Mouse (Mus musculus): ENCODE measurements around the gene Ano7. TPM values are rescaled to one million over a fixed set of nuclear protein-coding genes. Genes with fewer than 3 reads are reported as not detected.
A peak's percentile ranks its signal among the peaks of the same experiment; 100 is the strongest.

Gene Ano7
- not detected in 3 replicates for total RNA-seq (2017)

- ATAC-seq (replicated peaks; ENCODE audit: insufficient number of reproducible peaks, low FRiP score, low TSS enrichment, poor library complexity, severe bottlenecking): no peak
Observed at GRCm38 (mm10) chr1:93373665-93374064, at the start of gene Ano7. Gene Ano7 (plus strand): TSS chr1:93373930.

DNA sequence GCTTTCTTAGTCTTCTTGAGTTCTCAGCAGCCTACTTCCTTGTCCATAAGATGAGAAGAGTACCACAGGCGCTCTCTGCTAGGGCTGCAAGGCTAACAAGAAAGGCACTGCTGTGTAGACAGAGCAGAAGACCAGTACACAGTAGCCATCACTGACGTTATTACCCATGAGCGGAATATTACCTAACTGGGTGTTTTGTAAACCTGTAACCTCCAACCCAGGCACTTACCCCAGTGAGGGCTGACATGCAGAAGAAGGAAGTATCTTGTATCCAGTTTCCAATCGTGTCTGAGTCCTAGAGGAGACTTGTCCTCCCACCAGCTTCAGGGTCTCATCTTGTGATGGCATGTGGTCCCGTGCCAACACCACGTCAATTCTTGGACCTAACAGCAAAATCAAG is 49.8 kb upstream of the Ano7 start:
- no peak for ATAC-seq (replicated peaks; ENCODE audit: insufficient number of reproducible peaks, low FRiP score, low TSS enrichment, poor library complexity, severe bottlenecking)

DNA sequence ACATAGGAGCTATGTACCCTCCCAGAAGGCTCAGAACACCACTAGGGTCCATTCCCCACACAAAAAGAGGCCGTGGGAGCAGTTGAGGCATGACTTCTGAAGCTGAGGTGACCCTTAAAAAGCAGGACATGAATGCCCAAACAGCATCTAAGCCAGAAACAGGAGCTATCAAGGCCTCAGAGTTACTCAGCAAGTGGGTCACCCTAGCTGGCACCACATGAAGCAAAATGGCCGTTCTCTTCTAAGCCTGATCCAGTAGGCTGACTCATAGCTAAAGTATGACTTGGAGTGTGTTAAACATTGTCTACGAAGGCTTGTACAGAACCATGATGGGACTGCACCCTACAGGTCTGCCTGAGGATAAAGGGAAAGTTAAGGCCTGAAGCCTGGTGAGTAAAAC is 47.3 kb upstream of the Ano7 start:
- ATAC-seq (replicated peaks; ENCODE audit: insufficient number of reproducible peaks, low FRiP score, low TSS enrichment, poor library complexity, severe bottlenecking): no peak

DNA sequence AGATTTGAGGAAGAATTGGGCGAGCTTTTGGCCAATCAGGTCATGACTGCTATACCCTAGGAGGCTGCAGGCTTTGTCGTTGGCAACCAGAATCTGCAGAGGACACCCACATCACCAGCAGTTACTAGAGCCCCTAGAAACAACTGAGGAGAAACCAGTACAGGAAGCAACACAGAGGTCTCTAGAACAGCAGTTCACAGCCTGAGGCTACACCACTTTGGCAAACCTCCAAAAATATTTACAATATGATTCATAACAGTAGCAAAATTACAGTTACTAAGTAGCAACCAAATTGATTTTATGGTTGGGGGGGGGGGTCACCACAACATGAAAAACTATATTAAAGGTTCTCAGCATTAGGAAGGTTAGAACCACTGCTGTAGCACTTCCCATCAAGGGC is 39.1 kb upstream of the Ano7 start:
- ATAC-seq (replicated peaks; ENCODE audit: insufficient number of reproducible peaks, low FRiP score, low TSS enrichment, poor library complexity, severe bottlenecking): no peak

DNA sequence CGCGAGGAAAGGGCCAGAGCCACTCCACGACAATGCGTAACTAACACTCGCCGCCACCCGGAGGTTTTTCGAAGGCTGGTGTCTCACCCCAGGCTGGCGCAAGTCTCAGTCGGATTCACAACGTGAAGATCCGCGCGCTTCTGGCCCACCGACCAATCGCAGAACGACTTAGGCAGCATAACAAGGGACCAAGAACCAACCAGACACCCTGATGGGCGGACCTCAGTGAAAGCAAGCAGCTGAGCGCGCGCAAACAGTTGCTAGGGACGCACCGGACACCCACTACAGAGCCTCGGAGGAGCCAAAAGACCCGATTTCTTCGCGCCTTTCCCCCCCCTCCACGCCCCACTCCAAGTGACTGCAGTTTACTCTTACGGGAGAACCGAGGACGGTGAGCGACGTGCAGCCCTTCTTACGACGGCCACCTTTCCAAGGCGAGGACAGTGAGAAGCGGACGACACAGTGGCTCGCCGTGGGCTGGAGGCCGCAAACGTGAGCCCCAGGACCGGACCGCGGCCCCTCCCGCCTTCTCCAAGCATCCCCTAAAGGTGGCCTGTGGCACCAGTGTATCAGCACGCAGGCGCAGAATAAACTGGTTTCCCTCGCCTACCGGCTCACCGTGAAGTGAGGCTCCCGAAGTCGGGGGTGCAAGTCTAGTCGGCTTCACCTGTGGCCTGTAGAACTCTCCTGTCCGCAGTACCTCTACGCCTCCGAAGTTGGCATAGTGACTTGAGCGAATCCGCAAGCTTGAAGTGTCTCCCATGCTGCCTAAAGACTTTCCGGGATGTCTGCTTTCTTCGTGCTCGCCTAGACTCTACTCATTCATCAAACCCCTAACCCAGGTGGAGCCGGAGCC is 30.9 kb upstream of the Ano7 start, which contains the start of the genes Ppp1r7 and Pask:
TSS of gene Ppp1r7 (plus strand) at position 207 of the 856 bp plus-strand sequence.
TSS of gene Pask (minus strand) at position 835 of the 856 bp plus-strand sequence.
- peak; percentile 93 for ATAC-seq (replicated peaks; ENCODE audit: insufficient number of reproducible peaks, low FRiP score, low TSS enrichment, poor library complexity, severe bottlenecking)

DNA sequence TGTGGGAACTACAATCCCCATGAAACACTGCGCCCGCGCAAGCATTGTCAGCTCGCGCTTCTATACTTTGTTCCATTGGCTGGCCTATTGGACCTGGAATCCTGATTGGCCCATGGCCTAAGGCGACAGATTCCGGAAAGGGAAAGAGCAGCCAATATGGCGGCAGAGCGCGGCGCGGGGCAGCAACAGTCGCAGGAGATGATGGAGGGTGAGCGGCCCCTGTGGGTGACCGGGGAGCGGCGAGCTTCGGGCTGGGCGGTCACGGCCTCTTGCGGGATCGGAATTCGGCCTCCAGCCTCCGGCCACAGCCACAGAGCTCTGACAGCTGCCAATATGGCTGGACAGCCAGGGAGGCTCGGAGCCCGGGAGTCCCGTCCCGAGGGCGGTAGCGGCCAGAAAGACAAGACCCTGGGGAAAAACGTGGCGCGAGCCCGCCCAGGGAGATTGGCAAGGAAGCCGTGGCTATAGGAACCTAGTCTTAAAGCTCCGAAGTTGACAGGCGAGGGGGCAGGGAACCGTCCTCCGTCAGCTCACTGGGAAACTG is 30.2 kb upstream of the Ano7 start:
- peak; percentile 93 for ATAC-seq (replicated peaks; ENCODE audit: insufficient number of reproducible peaks, low FRiP score, low TSS enrichment, poor library complexity, severe bottlenecking)

DNA sequence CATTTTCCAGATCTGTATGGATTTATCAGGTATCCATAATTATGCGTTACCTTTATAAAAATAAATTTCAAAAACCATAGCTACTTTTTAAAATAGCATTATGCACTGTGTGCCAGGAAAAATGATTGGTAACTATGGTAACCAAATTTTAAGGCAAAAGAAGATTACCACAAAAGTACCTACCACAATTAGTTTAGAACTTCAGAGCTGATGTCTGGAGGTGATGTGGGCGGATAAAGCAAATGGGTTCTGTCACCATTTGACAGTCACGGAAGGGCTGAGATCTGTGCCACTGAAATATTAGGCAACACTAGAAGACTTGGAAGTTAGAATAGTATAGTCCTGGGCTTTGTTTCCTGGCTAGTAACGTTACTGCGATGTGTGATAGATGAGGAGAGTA is 26.6 kb upstream of the Ano7 start:
- no peak for ATAC-seq (replicated peaks; ENCODE audit: insufficient number of reproducible peaks, low FRiP score, low TSS enrichment, poor library complexity, severe bottlenecking)

DNA sequence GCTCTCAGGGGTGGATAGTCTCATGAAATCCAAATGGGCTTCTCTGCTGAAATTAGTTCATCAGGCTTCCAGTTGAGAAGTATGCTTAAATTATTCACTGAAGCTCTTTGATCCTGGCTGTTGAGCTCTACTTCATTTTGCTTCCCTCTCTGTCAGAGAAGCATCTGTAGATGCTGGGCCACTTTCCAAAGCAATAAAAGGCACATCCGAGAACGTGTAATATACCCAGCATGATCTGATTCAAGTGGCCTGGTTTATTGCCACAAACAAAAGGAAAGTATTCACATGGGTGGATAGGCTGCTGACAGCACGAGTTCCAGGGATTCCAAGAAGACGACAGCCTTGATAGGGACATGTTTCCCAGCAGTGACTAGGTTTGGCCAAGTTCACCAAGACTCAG is 24.0 kb upstream of the Ano7 start:
- ATAC-seq (replicated peaks; ENCODE audit: insufficient number of reproducible peaks, low FRiP score, low TSS enrichment, poor library complexity, severe bottlenecking): no peak

DNA sequence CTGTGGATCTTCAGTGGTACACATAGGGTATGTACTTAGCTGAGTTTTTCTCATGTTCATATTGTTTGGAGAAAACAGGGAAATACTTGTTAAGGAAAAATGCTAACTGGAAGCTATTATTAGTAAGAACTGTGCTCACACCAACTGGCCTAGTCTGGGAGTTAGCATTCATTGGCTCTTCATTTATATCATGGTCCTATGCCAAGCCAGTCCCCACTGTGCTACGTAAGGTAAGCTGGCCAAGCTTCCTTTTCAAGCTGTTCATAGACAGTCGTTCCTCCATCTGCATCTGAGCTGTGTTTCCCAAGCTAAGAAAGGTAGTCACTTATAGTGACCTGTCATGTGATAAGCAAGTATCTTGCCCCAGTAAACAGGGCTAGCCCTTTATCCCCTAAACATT is 21.0 kb upstream of the Ano7 start:
- no peak for ATAC-seq (replicated peaks; ENCODE audit: insufficient number of reproducible peaks, low FRiP score, low TSS enrichment, poor library complexity, severe bottlenecking)

DNA sequence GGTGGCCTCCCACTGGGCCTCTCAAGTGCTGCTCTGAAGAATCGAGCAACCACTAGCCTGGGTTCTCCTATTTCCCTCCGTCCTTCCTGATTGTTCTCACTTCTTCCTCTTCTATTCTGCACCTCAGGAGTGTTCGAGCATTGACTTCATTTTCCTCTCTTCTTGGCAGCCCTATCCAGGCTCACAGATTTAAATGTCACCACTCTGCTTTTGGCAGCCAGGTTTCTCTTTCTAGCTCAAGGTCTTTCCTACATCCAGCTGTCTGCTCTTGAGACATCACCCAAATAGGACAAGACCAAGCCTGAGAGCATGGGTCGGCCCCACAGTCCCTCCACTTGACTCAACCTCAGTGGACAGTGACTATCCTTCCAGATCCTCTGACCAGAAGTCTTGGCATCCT is 11.1 kb upstream of the Ano7 start:
- no peak for ATAC-seq (replicated peaks; ENCODE audit: insufficient number of reproducible peaks, low FRiP score, low TSS enrichment, poor library complexity, severe bottlenecking)

- ATAC-seq (replicated peaks; ENCODE audit: insufficient number of reproducible peaks, low FRiP score, low TSS enrichment, poor library complexity, severe bottlenecking): no peak
Observed at GRCm38 (mm10) chr1:93365641-93366040, 8.1 kb upstream of the Ano7 start.

DNA sequence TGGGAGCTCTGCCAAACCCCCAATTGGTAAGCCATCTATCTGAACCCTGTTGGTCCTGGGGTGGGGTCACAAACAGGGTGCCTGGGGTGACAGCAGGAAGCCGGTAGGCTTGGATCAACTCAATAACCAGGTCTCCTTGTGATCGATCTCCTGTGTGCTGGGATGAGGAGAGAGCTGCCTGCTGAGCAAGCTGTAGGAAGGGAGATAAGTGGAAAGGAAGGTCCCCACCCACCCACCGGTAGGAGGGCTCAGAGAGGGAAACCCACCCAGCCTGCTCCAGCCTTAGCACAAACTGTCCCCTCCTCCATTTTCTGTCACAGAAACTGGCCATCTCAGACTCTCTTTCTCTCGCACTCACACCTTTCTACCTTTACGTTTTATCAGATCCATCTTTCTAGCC is 3.6 kb downstream of the Ano7 start:
- ATAC-seq (replicated peaks; ENCODE audit: insufficient number of reproducible peaks, low FRiP score, low TSS enrichment, poor library complexity, severe bottlenecking): no peak

- ATAC-seq (replicated peaks; ENCODE audit: insufficient number of reproducible peaks, low FRiP score, low TSS enrichment, poor library complexity, severe bottlenecking): no peak
Observed at GRCm38 (mm10) chr1:93379117-93379516, 5.4 kb downstream of the Ano7 start.

GRCm38 (mm10) chr1:93387198-93387597 is 13.5 kb downstream of the Ano7 start:
- no peak for ATAC-seq (replicated peaks; ENCODE audit: insufficient number of reproducible peaks, low FRiP score, low TSS enrichment, poor library complexity, severe bottlenecking)

DNA sequence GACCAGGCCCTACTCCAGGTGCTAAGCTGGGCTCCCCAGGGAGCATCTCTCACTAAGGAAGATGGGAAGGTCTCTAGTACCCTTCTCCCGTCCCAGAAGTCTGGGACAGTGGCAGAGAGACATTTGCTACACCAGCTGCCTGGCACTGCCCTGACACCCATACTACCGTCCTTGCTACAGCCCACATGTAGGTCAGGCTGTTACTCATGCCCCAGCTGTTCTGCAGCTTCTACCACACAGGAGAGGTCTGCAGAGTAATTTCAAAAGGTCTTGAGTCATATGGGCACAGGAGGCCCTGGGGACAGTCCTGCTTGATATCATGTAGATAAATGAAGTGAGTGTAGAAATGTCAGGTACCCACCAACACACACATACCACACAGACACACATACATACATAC is 15.2 kb downstream of the Ano7 start:
- no peak for ATAC-seq (replicated peaks; ENCODE audit: insufficient number of reproducible peaks, low FRiP score, low TSS enrichment, poor library complexity, severe bottlenecking)

DNA sequence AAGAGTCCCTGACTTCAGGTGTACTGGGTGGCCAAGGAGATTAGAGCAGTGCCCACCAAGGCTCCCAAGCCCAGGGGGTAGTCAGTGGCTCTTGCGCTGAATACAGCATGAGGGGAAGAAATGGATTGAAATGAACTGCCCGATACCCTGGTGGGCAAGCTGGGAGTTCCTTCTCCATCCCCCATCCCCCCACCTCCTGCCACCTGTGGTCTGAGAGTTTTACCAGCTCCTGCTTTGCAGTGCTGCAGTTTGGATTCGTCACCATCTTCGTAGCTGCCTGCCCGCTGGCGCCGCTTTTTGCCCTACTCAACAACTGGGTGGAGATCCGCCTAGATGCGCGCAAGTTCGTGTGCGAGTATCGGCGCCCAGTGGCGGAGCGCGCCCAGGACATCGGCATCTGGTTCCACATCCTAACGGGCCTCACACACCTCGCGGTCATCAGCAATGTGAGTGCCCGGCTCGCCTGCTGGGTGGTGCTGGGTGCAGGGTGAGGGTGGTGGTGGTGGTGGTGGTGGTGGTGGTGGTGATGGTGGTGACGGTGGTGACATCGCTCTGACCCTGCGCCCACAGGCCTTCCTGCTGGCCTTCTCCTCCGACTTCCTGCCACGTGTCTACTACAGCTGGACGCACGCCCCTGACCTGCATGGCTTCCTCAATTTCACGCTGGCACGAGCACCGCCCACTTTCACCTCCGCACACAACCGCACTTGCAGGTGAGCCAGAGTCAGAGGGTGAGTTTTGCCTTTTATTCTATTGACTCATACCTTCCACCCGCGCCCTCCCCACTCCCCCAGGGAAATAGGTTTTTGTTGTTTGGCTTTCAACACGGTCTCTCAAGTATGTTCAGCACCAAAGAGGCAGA is 27.7 kb downstream of the Ano7 start:
- peak; percentile 59 for ATAC-seq (replicated peaks; ENCODE audit: insufficient number of reproducible peaks, low FRiP score, low TSS enrichment, poor library complexity, severe bottlenecking)

DNA sequence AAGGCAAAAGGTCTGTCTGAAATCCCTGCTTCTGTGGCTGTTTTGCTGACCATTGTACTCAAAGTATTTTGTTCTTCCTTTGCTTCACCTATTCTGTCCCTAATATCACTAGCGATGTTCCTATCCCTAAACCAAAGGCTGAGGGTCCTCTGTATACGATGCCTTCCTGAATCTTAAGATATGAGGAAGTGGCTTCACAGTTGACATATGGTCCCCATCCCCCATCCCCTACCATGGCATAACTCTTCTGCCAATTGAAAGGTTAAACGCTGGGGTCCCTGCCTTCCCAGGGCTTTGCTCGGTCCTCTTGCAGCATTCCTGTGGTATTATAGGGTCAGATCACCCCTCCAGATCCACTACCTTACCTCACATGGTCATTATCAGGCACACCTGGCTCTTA is 29.7 kb downstream of the Ano7 start:
- no peak for ATAC-seq (replicated peaks; ENCODE audit: insufficient number of reproducible peaks, low FRiP score, low TSS enrichment, poor library complexity, severe bottlenecking)

DNA sequence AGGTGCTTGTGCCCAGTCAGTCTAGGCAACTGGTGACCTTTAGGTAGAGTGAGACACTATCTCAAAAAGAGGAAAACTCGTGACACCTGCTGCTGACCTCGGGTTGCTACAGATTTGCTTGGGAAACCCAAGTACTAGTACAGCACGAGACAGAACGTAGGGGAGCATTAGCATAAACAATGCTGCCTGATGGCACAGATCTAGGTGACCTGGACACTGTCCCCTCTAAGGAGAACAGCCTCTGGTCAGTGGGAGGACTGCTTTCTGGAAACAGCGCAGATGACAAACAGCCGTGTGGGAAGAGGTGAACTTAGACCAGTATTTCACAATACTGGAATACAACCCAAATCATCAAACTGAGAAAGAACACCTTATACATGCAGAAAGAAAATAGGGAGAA is 58.4 kb downstream of the Ano7 start:
- no peak for ATAC-seq (replicated peaks; ENCODE audit: insufficient number of reproducible peaks, low FRiP score, low TSS enrichment, poor library complexity, severe bottlenecking)

DNA sequence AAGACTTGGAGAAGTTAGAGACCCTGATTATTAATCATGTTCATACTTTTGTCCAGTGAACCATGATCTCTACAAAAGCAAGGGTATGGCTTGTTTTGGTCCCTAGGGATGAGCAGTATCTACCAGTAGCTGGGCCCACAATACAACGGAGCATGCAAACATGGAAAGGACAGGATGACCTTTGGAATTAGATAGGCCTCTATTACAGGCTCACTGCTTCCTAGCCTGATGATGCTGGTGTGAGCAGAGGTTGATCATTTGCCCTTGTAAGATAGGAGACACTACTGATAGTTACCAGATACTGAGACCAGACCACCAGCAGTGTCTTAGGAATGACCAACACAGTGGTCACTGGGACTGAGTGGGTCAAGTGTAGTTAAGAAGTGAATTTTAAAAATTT is 65.6 kb downstream of the Ano7 start:
- ATAC-seq (replicated peaks; ENCODE audit: insufficient number of reproducible peaks, low FRiP score, low TSS enrichment, poor library complexity, severe bottlenecking): no peak
